Mouse (Mus musculus): ENCODE measurements at regions not wholly inside any gene's neighbourhood (a gene's known extent, or its start where the extent isn't known, plus 50 kb on each side); places are given as distances from the start of the nearest gene placed in this dataset.

- Histone ChIP-seq H3K4me2 (ENCODE audit: low read length) (no peak overlapping the region), H3K36me3 (ENCODE audit: control insufficient read depth, insufficient read depth, low read length) (no peaks in the 10 kb centered on the region), H3K27me3 (replicated peaks; ENCODE audit: control insufficient read depth, insufficient read depth, low read length) (no peaks in the 10 kb centered on the region), H3K9me3 (ENCODE audit: control insufficient read depth, low read length) (no peaks in the 10 kb centered on the region), H3K4me3 (ENCODE audit: low read length) (no peak overlapping the region), H3K9ac (ENCODE audit: low read depth, low read length) (no peak overlapping the region), H3K4me1 (ENCODE audit: control insufficient read depth, insufficient read depth, low read depth, low read length) (no peaks in the 10 kb centered on the region), H3K27ac (ENCODE audit: low read depth, low read length) (no peak overlapping the region)
- no peak for ATAC-seq
- WGBS = 83% methylated on average over 13 of the region's 13 CpGs
Measured at GRCm38 (mm10) chr13:55887099-55887736, 51.2 kb upstream of the Pitx1 start.
